Mouse (Mus musculus): ENCODE results near the gene Kxd1.

- TF ChIP-seq CTCF (IDR thresholded peaks at IDR 0.05; ENCODE audit: control insufficient read depth, insufficient read depth, low read length) (no peak), POLR2A (IDR thresholded peaks at IDR 0.05; ENCODE audit: borderline replicate concordance, control insufficient read depth, low read depth, low read length) (no peak)
These were observed 2.0 kb upstream of the Kxd1 start for GRCm38 (mm10) chr8:70529741-70530161.
